Mouse (Mus musculus): ENCODE measurements around the gene Vegfd. TPM values are rescaled to one million over a fixed set of nuclear protein-coding genes. Genes with fewer than 3 reads are reported as not detected.

Gene Vegfd
- total RNA-seq (2017), result not detected in 2 replicates

DNA sequence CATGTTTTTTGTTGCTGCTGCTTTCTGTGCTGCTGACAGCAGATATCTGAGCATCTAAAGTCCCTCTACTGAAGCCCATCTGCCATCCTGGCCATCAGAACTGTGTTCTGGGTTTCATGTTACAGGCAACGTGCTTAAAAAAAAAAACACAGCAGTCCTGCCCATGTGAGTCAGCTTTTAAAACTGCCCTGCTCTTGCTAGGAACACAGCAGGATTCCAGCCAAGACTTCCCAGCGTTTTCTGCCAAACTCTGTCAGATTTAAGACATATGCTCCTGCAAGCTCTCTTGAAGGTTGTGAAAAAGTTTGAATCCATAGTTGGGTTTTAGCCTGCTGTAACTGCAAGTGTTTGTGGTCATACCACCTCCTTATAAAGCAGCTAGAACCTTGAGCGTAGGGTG lies at the start of gene Vegfd:
Gene Vegfd, plus strand, starts transcription at position 298 of the 400 bp plus-strand sequence.
- no peak for ATAC-seq (ENCODE audit: extremely low read depth, insufficient number of reproducible peaks, low FRiP score, poor library complexity, severe bottlenecking)

- no peak for ATAC-seq (ENCODE audit: extremely low read depth, insufficient number of reproducible peaks, low FRiP score, poor library complexity, severe bottlenecking)
Observed at GRCm38 (mm10) chrX:164323391-164323913, 49.7 kb upstream of the Vegfd start.

DNA sequence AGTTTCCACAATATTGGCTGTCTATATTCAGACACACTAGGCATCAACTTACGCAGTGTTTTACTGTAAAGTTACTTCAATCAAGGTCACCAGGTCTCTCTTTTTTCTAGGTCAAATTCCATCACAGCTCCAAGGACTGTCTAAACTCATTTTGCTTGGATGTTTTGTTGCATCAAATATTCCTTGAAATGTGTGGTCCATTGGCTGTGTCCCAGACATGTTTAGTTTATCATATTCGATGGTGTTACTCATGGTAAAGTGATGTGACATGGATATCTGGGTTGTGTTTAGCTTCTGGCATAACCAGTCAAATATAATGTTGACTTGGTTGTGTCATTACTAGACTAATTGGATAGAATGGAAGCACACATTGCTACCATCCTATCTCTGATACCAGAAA lies 42.8 kb upstream of the Vegfd start:
- no peak for ATAC-seq (ENCODE audit: extremely low read depth, insufficient number of reproducible peaks, low FRiP score, poor library complexity, severe bottlenecking)

GRCm38 (mm10) chrX:164330766-164331165 lies 42.4 kb upstream of the Vegfd start:
- ATAC-seq (ENCODE audit: extremely low read depth, insufficient number of reproducible peaks, low FRiP score, poor library complexity, severe bottlenecking), result no peak

GRCm38 (mm10) chrX:164338591-164338990 lies 34.6 kb upstream of the Vegfd start:
- no peak for ATAC-seq (ENCODE audit: extremely low read depth, insufficient number of reproducible peaks, low FRiP score, poor library complexity, severe bottlenecking)

DNA sequence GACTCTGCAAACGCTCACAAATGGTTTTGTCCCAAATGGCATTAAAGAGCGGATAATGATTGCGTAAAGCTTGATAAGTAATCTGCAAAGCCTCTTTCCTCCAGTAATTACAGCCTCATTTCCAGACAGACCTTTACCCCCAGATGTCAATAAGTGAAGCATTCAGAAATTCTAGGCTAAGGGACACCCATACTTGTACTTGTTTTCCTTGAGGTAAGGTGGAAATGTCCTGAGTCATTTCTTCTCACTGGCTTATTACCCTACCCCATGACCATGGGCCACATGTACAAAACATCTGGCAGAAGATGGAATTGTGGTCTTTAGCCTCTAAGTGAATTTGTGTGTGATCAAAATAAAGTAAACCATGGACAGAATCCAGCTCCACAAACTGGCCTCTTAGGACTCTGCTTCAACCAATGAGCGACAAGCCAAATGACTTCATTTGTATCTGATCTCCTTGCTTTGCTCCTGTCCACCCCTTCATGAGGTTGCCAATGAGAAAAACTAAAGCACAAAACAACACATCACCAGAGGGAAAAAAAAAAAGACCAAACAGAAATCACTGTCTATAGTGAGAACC lies 27.7 kb upstream of the Vegfd start:
- no peak for ATAC-seq (ENCODE audit: extremely low read depth, insufficient number of reproducible peaks, low FRiP score, poor library complexity, severe bottlenecking)

- no peak for ATAC-seq (ENCODE audit: extremely low read depth, insufficient number of reproducible peaks, low FRiP score, poor library complexity, severe bottlenecking)
Observed at GRCm38 (mm10) chrX:164348937-164349336, 24.2 kb upstream of the Vegfd start.

- ATAC-seq (ENCODE audit: extremely low read depth, insufficient number of reproducible peaks, low FRiP score, poor library complexity, severe bottlenecking), result no peak
Observed at GRCm38 (mm10) chrX:164365153-164365865, 7.9 kb upstream of the Vegfd start.

DNA sequence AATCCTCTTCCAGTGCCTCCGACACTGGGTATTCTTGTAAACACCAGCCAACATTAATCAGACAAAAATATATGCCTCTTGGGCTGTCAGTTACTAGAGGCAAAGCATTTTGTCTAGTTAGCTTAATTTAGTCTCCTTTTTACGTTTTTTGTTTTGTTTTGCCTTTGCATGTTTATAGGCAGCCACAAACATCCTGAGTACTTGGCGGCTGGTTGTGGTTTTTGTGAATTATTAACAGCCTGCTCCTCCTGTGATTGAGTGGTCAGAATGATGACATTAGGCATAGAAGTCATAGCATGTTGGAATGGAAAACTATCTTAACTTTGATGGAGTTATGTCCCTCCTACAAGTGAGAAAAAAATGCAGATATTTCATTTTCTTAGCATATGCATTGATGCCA lies 2.6 kb upstream of the Vegfd start:
- ATAC-seq (ENCODE audit: extremely low read depth, insufficient number of reproducible peaks, low FRiP score, poor library complexity, severe bottlenecking), result no peak

GRCm38 (mm10) chrX:164374586-164374985 lies 1.4 kb downstream of the Vegfd start:
- no peak for ATAC-seq (ENCODE audit: extremely low read depth, insufficient number of reproducible peaks, low FRiP score, poor library complexity, severe bottlenecking)

- no peak for ATAC-seq (ENCODE audit: extremely low read depth, insufficient number of reproducible peaks, low FRiP score, poor library complexity, severe bottlenecking)
Observed at GRCm38 (mm10) chrX:164379721-164380120, 6.5 kb downstream of the Vegfd start.

- ATAC-seq (ENCODE audit: extremely low read depth, insufficient number of reproducible peaks, low FRiP score, poor library complexity, severe bottlenecking), result peak; percentile 72; the same call in 1 of the 2 replicates
Observed at GRCm38 (mm10) chrX:164381618-164382408, 8.6 kb downstream of the Vegfd start.

GRCm38 (mm10) chrX:164394091-164394490 lies 20.9 kb downstream of the Vegfd start:
- no peak for ATAC-seq (ENCODE audit: extremely low read depth, insufficient number of reproducible peaks, low FRiP score, poor library complexity, severe bottlenecking)

- no peak for ATAC-seq (ENCODE audit: extremely low read depth, insufficient number of reproducible peaks, low FRiP score, poor library complexity, severe bottlenecking)
Observed at GRCm38 (mm10) chrX:164398456-164398855, 25.3 kb downstream of the Vegfd start.

DNA sequence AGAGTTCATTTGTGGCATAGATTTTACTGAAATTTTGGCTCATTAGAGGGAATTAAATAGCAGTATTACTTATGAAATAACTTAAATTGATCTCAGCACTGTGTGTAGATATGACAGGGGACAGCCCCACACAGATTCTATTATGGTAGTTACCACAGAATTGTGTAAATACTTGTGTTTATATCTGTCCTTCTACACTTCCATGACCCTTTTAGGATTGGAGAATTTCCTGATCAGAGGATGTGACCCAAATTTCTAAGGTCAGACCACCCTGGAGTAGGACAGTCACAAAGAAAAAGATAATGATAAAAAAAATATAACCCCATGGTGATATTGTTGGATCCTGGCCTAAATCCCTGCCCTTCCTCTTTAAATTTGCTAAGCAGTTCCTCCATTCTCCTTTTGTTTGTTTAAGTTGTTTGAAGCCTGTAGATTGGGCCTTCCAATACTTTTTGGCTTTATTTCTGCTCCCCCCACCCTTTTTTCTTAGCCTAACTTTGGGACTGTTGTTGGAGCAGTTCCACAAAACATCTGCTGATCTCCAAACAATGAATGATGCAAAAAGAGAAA lies 32.0 kb downstream of the Vegfd start:
- ATAC-seq (ENCODE audit: extremely low read depth, insufficient number of reproducible peaks, low FRiP score, poor library complexity, severe bottlenecking), result no peak

GRCm38 (mm10) chrX:164406133-164407022 lies 33.2 kb downstream of the Vegfd start:
- ATAC-seq (ENCODE audit: extremely low read depth, insufficient number of reproducible peaks, low FRiP score, poor library complexity, severe bottlenecking), result no peak

DNA sequence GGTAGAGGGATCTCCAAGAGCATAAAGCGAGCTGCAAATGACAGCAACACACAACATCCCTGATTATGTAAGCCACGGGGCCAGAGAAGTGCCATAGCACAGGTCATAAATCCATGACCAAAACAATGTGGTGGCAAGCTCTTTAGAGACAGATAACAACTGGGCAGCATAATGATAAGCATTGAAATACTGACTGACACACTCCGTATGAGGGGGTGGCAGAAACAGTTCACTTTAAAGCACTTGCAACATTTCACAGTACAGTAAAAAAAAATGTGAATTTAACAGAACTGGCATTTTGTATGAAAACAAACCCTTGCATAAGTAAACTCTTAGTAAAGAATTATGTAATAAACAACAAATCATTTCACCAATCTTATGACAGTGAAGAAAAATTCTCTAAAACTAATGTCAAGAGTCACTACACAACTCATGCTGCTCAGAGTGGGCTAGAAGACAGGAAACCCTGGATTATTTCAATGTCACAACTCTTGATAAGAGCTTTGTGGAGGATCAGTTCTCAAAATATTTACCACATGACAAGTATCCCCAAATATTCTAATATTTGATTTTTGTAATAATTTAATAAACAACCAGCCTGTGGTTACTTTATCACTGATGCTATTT lies 35.2 kb downstream of the Vegfd start:
- ATAC-seq (ENCODE audit: extremely low read depth, insufficient number of reproducible peaks, low FRiP score, poor library complexity, severe bottlenecking), result no peak

DNA sequence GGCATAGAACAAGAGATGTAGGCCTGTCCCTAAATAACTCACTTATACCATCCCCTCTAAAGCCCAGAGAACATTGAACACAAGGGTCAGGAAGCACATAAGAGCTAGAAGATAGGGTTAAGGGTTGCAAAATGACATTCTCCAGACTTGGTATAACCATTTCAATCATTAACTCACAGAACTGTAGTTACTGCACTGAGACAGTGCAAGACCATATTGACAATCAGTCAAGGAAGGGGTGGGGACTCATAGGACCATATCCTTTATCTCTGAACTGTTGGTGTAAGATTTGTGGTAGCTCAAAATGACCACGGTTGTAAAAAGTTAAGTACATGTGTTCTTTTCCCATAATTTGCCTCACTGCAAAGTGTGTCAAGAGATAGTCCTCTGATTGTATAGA lies 37.4 kb downstream of the Vegfd start:
- no peak for ATAC-seq (ENCODE audit: extremely low read depth, insufficient number of reproducible peaks, low FRiP score, poor library complexity, severe bottlenecking)
